Mouse (Mus musculus) liver (tissue): ENCODE measurements around the gene Zbtb37.

ENCODE experiments used
- DNase-seq: peaks from one replicate; pipeline ENCODE4 v3.0.0-alpha.2; 2020; ENCODE audit warnings: mixed read lengths

The Zbtb37 gene

GRCm38 (mm10) chr1:160968643-160969042, 66.0 kb downstream of the Zbtb37 start:
- no peak for DNase-seq

DNA sequence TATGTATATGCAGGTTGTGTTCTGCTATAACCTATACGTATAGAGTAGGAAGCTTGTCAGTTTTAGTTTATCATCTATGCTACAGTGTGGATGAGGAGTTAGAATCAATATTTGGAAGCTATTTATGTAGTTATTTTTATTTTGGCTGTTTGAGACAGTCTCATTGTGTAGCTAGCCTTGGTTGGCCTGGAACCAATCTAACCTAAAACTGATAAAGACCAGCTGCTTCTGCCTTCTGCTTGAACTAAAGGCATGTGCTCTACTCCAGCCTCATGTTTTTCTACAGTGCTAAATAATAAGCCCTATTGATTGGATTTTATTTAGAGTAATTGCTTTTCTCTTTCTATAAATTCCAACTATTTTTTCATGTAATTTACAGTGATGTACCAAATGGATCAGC, 67.4 kb downstream of the Zbtb37 start:
- no peak for DNase-seq

GRCm38 (mm10) chr1:160963199-160963598, 71.5 kb downstream of the Zbtb37 start:
- no peak for DNase-seq
